Mouse (Mus musculus): ENCODE measurements around the gene Lyve1.

The Lyve1 gene

GRCm38 (mm10) chr7:110810995-110811394, 52.0 kb downstream of the Lyve1 start:
- DNase-seq (ENCODE audit: low spot score in 2 of 2): no peak

- no peak for DNase-seq (ENCODE audit: low spot score in 2 of 2)
Measured at GRCm38 (mm10) chr7:110809585-110810557, 53.2 kb downstream of the Lyve1 start.

GRCm38 (mm10) chr7:110808962-110809361, 54.1 kb downstream of the Lyve1 start:
- DNase-seq (ENCODE audit: low spot score in 2 of 2): peak in 1 of 2 experiments; percentile 63

GRCm38 (mm10) chr7:110807460-110808030, 55.5 kb downstream of the Lyve1 start:
- DNase-seq (ENCODE audit: low spot score in 2 of 2): no peak

GRCm38 (mm10) chr7:110804266-110804665, 58.8 kb downstream of the Lyve1 start:
- DNase-seq (ENCODE audit: low spot score in 2 of 2): peak; percentile 84 to 89

GRCm38 (mm10) chr7:110803131-110803530, 59.9 kb downstream of the Lyve1 start:
- DNase-seq (ENCODE audit: low spot score in 2 of 2): no peak

- DNase-seq (ENCODE audit: low spot score in 2 of 2): peak; percentile 92
Measured at GRCm38 (mm10) chr7:110801028-110801427, 62.0 kb downstream of the Lyve1 start.
